Mouse (Mus musculus) limb, embryonic 10.5 days (tissue): ENCODE results near the gene Dscaml1. TPM values are rescaled to one million over a fixed set of nuclear protein-coding genes. Genes with fewer than 3 reads are reported as not detected.
A peak's percentile ranks its signal among the peaks of the same experiment; 100 is the strongest.

Experiments
- DNase-seq: peaks from one replicate; pipeline ENCODE4 v3.0.0-alpha.2; 2017; ENCODE audit warnings: low spot score
- H3K27ac ChIP-seq: fragments of 300-500 bp; sonication (generic); 2 replicates; pipeline ENCODE4 v1.5.1; 2016; ENCODE audit warnings: mild to moderate bottlenecking
- H3K27me3 ChIP-seq: fragments of 300-500 bp; sonication (generic); 2 replicates; pipeline ENCODE4 v1.6.1; 2016; ENCODE audit warnings: low read depth, mild to moderate bottlenecking; ENCODE audit not compliant: poor library complexity, severe bottlenecking
- H3K36me3 ChIP-seq: fragments of 300-500 bp; sonication (generic); 2 replicates; pipeline ENCODE4 v1.6.1; 2016; ENCODE audit warnings: mild to moderate bottlenecking, moderate library complexity
- H3K4me1 ChIP-seq: fragments of 300-500 bp; sonication (generic); 2 replicates; pipeline ENCODE4 v1.6.1; 2016
- H3K4me3 ChIP-seq: fragments of 300-500 bp; sonication (generic); 2 replicates; pipeline ENCODE4 v1.5.1; 2016; ENCODE audit warnings: mild to moderate bottlenecking, moderate library complexity
- H3K9me3 ChIP-seq: fragments of 300-500 bp; sonication (generic); replicated peaks from 2 replicates; pipeline ENCODE4 v1.6.1; 2016; ENCODE audit warnings: mild to moderate bottlenecking
- WGBS: fragments of 180-500 bp; shearing (Covaris S2); methylation state at CpG from one replicate; pipeline ENCODE4 v1.1.7; 2016; 5-methylcytosine and 5-hydroxymethylcytosine counted together
- polyA plus RNA-seq: library from polyadenylated mRNA; unstranded; fragments of >200 nt; fragmentation: Nextera tagmentation; extraction: Ambion mirVana; gene quantifications from 2 replicates; pipeline ENCODE4 v1.2.1, GENCODE M21; 2016

Dscaml1 gene
- polyA plus RNA-seq, 1 experiment from 2014 or later, result 0.30 TPM

- Histone ChIP-seq H3K4me1 (peaks cover 5% of the 10 kb centered on the region; the same call in 1 of the 2 replicates), H3K36me3 (peaks cover 15% of the 10 kb centered on the region), H3K27ac (no peak within 1 kb of the TSS), H3K4me3 (no peak within 1 kb of the TSS), H3K9me3 (no peaks in the 10 kb centered on the region), H3K27me3 (peaks cover 18% of the 10 kb centered on the region; the same call in 1 of the 2 replicates)
- 83% methylated on average over 4 of the region's 4 CpGs for WGBS
- no peak for DNase-seq
These were observed 27.0 kb upstream of the Dscaml1 start, which contains the start of gene Fxyd2 for GRCm38 (mm10) chr9:45399434-45399833. Fxyd2 (plus strand) TSS chr9:45399669.

- Histone ChIP-seq H3K4me1 (peaks cover 5% of the 10 kb centered on the region; the same call in 1 of the 2 replicates), H3K9me3 (no peaks in the 10 kb centered on the region), H3K4me3 (no peak overlapping the region), H3K27ac (no peak overlapping the region), H3K36me3 (no peaks in the 10 kb centered on the region), H3K27me3 (peaks cover 18% of the 10 kb centered on the region; the same call in 1 of the 2 replicates)
- no peak for DNase-seq
- 54% methylated on average over 4 of the region's 4 CpGs for WGBS
These were observed 24.6 kb upstream of the Dscaml1 start for GRCm38 (mm10) chr9:45401851-45402250.

GRCm38 (mm10) chr9:45402957-45403356 lies 23.5 kb upstream of the Dscaml1 start:
- Histone ChIP-seq H3K9me3 (no peaks in the 10 kb centered on the region), H3K36me3 (no peaks in the 10 kb centered on the region), H3K27ac (no peak overlapping the region), H3K27me3 (peaks cover 18% of the 10 kb centered on the region; the same call in 1 of the 2 replicates), H3K4me1 (peaks cover 10% of the 10 kb centered on the region), H3K4me3 (no peak overlapping the region)
- no peak for DNase-seq
- 59% methylated on average over 2 of the region's 2 CpGs for WGBS

GRCm38 (mm10) chr9:45405694-45406093 lies 20.7 kb upstream of the Dscaml1 start:
- Histone ChIP-seq H3K27me3 (peaks cover 35% of the 10 kb centered on the region), H3K9me3 (no peaks in the 10 kb centered on the region), H3K36me3 (no peaks in the 10 kb centered on the region), H3K27ac (no peak overlapping the region), H3K4me3 (no peak overlapping the region), H3K4me1 (peaks cover 13% of the 10 kb centered on the region)
- WGBS, result 80% methylated on average over 5 of the region's 5 CpGs
- DNase-seq, result no peak

GRCm38 (mm10) chr9:45406808-45407207 lies 19.6 kb upstream of the Dscaml1 start:
- Histone ChIP-seq H3K9me3 (no peaks in the 10 kb centered on the region), H3K4me1 (peaks cover 12% of the 10 kb centered on the region), H3K36me3 (no peaks in the 10 kb centered on the region), H3K27ac (no peak overlapping the region), H3K27me3 (peaks cover 39% of the 10 kb centered on the region), H3K4me3 (no peak overlapping the region)
- no peak for DNase-seq
- 84% methylated on average over 3 of the region's 3 CpGs for whole genome bisulfite sequencing

GRCm38 (mm10) chr9:45407706-45408675 lies 18.4 kb upstream of the Dscaml1 start:
- Histone ChIP-seq H3K4me1 (peaks cover 12% of the 10 kb centered on the region), H3K27ac (0 out of 2 replicates have a peak overlapping the region, but pooled peaks have one; percentile 46), H3K27me3 (peaks cover 39% of the 10 kb centered on the region), H3K4me3 (peak overlapping the region; percentile 41), H3K36me3 (no peaks in the 10 kb centered on the region), H3K9me3 (no peaks in the 10 kb centered on the region)
- DNase-seq, result peak; percentile 87
- WGBS, result 42% methylated on average over 33 of the region's 33 CpGs

- Histone ChIP-seq H3K9me3 (no peaks in the 10 kb centered on the region), H3K36me3 (no peaks in the 10 kb centered on the region), H3K4me1 (peaks cover 12% of the 10 kb centered on the region), H3K4me3 (no peak overlapping the region), H3K27me3 (peaks cover 25% of the 10 kb centered on the region), H3K27ac (no peak overlapping the region)
- DNase-seq, result no peak
- WGBS, result 85% methylated on average over 5 of the region's 5 CpGs
These were observed 16.2 kb upstream of the Dscaml1 start for GRCm38 (mm10) chr9:45410193-45410592.

GRCm38 (mm10) chr9:45410614-45411013 lies 15.8 kb upstream of the Dscaml1 start:
- Histone ChIP-seq H3K4me3 (no peak overlapping the region), H3K4me1 (peaks cover 12% of the 10 kb centered on the region), H3K9me3 (no peaks in the 10 kb centered on the region), H3K27me3 (peaks cover 25% of the 10 kb centered on the region), H3K36me3 (no peaks in the 10 kb centered on the region), H3K27ac (no peak overlapping the region)
- DNase-seq, result no peak
- WGBS, result 89% methylated on average over 2 of the region's 2 CpGs

GRCm38 (mm10) chr9:45411111-45411510 lies 15.3 kb upstream of the Dscaml1 start:
- Histone ChIP-seq H3K4me1 (peaks cover 12% of the 10 kb centered on the region), H3K27ac (no peak overlapping the region), H3K9me3 (no peaks in the 10 kb centered on the region), H3K27me3 (peaks cover 25% of the 10 kb centered on the region), H3K36me3 (no peaks in the 10 kb centered on the region), H3K4me3 (no peak overlapping the region)
- DNase-seq, result no peak
- 90% methylated on average over 3 of the region's 3 CpGs for WGBS

GRCm38 (mm10) chr9:45411803-45412202 lies 14.6 kb upstream of the Dscaml1 start:
- H3K27ac ChIP-seq, result no peak overlapping the region
- H3K27me3 ChIP-seq, result peaks cover 25% of the 10 kb centered on the region
- no peaks in the 10 kb centered on the region for H3K36me3 ChIP-seq
- H3K9me3 ChIP-seq, result no peaks in the 10 kb centered on the region
- 27% methylated on average over 7 of the region's 7 CpGs for whole genome bisulfite sequencing
- DNase-seq, result no peak
- H3K4me3 ChIP-seq, result peak overlapping the region; percentile 21; the same call in 1 of the 2 replicates
- peaks cover 12% of the 10 kb centered on the region for H3K4me1 ChIP-seq

- Histone ChIP-seq H3K27me3 (peaks cover 25% of the 10 kb centered on the region), H3K27ac (no peak overlapping the region), H3K9me3 (no peaks in the 10 kb centered on the region), H3K36me3 (no peaks in the 10 kb centered on the region), H3K4me1 (peaks cover 12% of the 10 kb centered on the region), H3K4me3 (peak overlapping the region; percentile 21; the same call in 1 of the 2 replicates)
- DNase-seq, result peak; percentile 93
- 5% methylated on average over 10 of the region's 10 CpGs for WGBS
These were observed 14.1 kb upstream of the Dscaml1 start for GRCm38 (mm10) chr9:45412287-45412686.

- no peak for DNase-seq
- WGBS, result 83% methylated on average over 4 of the region's 4 CpGs
- Histone ChIP-seq H3K9me3 (no peaks in the 10 kb centered on the region), H3K4me3 (no peak overlapping the region), H3K4me1 (peaks cover 8% of the 10 kb centered on the region), H3K27ac (no peak overlapping the region), H3K36me3 (no peaks in the 10 kb centered on the region), H3K27me3 (peaks cover 25% of the 10 kb centered on the region)
These were observed 13.5 kb upstream of the Dscaml1 start for GRCm38 (mm10) chr9:45412700-45413477.
